Mouse (Mus musculus): ENCODE data around the gene Kl. TPM values are rescaled to one million over a fixed set of nuclear protein-coding genes. Genes with fewer than 3 reads are reported as not detected.

Gene Kl
- polyA plus RNA-seq, 1 experiment from 2014 or later = 0.65 TPM

DNA sequence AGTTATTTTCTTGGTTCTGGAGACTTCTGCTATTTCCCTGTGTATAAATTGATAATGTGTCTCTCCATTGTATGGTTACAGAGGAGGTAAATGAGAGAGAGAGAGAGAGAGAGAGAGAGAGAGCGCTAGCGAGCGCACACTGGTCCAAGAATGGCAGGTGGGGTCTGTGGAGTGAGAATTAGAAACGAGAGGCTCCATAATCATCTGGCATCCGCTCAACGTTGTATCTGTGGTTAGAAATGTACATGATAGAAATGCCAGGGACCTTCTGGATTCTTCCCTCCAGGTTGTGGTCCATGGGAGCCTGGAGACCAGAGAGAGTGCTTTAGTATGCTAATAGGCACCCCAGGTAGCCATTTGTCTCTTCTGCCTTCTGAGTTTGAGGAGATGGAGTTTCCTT, 76.5 kb downstream of the Kl start:
- no peak overlapping the region for H3K4me2 ChIP-seq (ENCODE audit: low read length)
- no peak overlapping the region for H3K4me3 ChIP-seq (ENCODE audit: low read depth, low read length)
- no peak overlapping the region for H3K27ac ChIP-seq (ENCODE audit: low read length)
- no peaks in the 10 kb centered on the region for H3K36me3 ChIP-seq (ENCODE audit: control insufficient read depth, insufficient read depth, low read length)
- H3K9me3 ChIP-seq (replicated peaks; ENCODE audit: control insufficient read depth, low read length, poor library complexity, severe bottlenecking) = no peaks in the 10 kb centered on the region
- H3K27me3 ChIP-seq (ENCODE audit: control insufficient read depth, insufficient read depth, low read depth, low read length) = no peaks in the 10 kb centered on the region
- 0 out of 2 replicates have a peak, but pooled peaks cover 8% of the 10 kb centered on the region for H3K4me1 ChIP-seq (ENCODE audit: control insufficient read depth, insufficient read depth, low read length)
- no peak overlapping the region for H3K9ac ChIP-seq (ENCODE audit: low read depth, low read length)
- 64% methylated on average over 6 of the region's 6 CpGs for WGBS
- no peak for ATAC-seq

DNA sequence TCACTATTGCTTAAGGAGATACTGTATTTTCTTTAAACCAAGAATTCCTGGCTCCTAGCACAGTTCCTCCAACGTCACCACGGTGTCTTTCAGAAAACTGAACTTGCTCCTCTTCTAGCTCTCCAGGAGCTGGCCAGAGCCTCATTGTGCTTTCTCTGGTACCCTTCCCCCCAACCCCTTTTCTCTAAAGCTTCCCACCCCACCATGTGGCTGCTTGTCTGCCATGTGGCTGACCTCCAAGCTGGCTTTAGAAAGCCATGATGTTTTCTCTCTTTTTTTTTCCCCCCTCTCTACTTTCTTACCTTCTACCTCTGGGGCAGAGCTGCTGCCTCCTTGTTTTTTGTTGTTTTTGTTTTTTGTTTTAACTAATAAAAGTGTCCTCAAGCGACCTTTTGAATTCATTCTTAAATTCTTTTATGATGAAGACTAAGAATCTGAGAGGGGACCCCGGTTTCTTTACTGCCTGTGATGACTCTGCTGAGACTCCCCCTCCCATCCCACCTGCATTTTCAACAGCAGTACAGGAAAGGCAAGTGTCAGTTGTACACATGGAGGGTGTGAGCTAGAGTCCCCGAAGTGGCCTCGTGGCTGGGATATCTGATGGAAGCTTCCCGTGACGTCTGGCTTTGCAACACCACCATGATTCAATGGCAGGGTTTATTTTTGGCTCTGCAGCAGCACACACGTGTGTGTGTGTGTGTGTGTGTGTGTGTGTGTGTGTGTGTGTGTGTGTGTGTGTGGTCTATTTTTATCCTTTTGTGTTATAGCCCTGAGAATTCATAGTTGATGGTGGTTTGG, 82.5 kb downstream of the Kl start:
- Histone ChIP-seq H3K9ac (ENCODE audit: low read depth, low read length) (no peak overlapping the region), H3K4me1 (ENCODE audit: control insufficient read depth, insufficient read depth, low read length) (no peaks in the 10 kb centered on the region), H3K27me3 (ENCODE audit: control insufficient read depth, insufficient read depth, low read depth, low read length) (no peaks in the 10 kb centered on the region), H3K4me3 (ENCODE audit: low read depth, low read length) (no peak overlapping the region), H3K4me2 (ENCODE audit: low read length) (no peak overlapping the region), H3K27ac (ENCODE audit: low read length) (no peak overlapping the region), H3K9me3 (replicated peaks; ENCODE audit: control insufficient read depth, low read length, poor library complexity, severe bottlenecking) (no peaks in the 10 kb centered on the region), H3K36me3 (ENCODE audit: control insufficient read depth, insufficient read depth, low read length) (no peaks in the 10 kb centered on the region)
- no peak for ATAC-seq
- 72% methylated on average over 9 of the region's 9 CpGs for WGBS

DNA sequence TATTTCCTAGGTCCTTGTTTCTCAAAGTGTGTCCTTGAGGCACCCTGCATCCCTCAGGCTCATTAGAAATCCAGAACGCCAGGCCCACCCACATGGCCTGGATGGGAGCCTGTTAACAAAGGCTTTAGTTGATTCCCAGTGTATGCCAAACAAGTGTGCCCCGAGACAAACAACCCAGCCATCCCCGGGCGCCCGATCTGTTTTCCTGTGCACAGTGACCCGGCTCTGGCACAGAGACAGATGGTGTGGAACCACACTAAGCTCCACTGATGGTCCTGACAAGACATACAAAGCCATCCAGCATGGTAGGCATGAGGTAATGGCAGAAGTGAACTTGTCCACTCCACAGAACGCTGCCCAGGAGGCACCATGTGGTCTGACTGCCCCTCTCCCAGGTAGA, 85.5 kb downstream of the Kl start:
- Histone ChIP-seq H3K9me3 (replicated peaks; ENCODE audit: control insufficient read depth, low read length, poor library complexity, severe bottlenecking) (no peaks in the 10 kb centered on the region), H3K36me3 (ENCODE audit: control insufficient read depth, insufficient read depth, low read length) (no peaks in the 10 kb centered on the region), H3K4me1 (ENCODE audit: control insufficient read depth, insufficient read depth, low read length) (no peaks in the 10 kb centered on the region), H3K27me3 (ENCODE audit: control insufficient read depth, insufficient read depth, low read depth, low read length) (no peaks in the 10 kb centered on the region), H3K4me3 (ENCODE audit: low read depth, low read length) (no peak overlapping the region), H3K27ac (ENCODE audit: low read length) (no peak overlapping the region), H3K4me2 (ENCODE audit: low read length) (no peak overlapping the region), H3K9ac (ENCODE audit: low read depth, low read length) (no peak overlapping the region)
- WGBS = 68% methylated on average over 7 of the region's 7 CpGs
- no peak for ATAC-seq

- H3K4me2 ChIP-seq (ENCODE audit: low read length) = no peak overlapping the region
- ATAC-seq = no peak
- 97% methylated on average over 5 of the region's 5 CpGs for WGBS
- H3K9me3 ChIP-seq (replicated peaks; ENCODE audit: control insufficient read depth, low read length, poor library complexity, severe bottlenecking) = no peaks in the 10 kb centered on the region
- no peak overlapping the region for H3K27ac ChIP-seq (ENCODE audit: low read length)
- no peaks in the 10 kb centered on the region for H3K27me3 ChIP-seq (ENCODE audit: control insufficient read depth, insufficient read depth, low read depth, low read length)
- H3K4me3 ChIP-seq (ENCODE audit: low read depth, low read length) = no peak overlapping the region
- H3K4me1 ChIP-seq (ENCODE audit: control insufficient read depth, insufficient read depth, low read length) = no peaks in the 10 kb centered on the region
- no peaks in the 10 kb centered on the region for H3K36me3 ChIP-seq (ENCODE audit: control insufficient read depth, insufficient read depth, low read length)
- no peak overlapping the region for H3K9ac ChIP-seq (ENCODE audit: low read depth, low read length)
Measured at GRCm38 (mm10) chr5:151042911-151043310, 90.5 kb downstream of the Kl start.
